Mouse (Mus musculus): ENCODE results near the gene Gcgr. TPM values are rescaled to one million over a fixed set of nuclear protein-coding genes. Genes with fewer than 3 reads are reported as not detected.
"Not testable (repeated sequence)": the region's sequence is repeated elsewhere in the genome, so short reads cannot be mapped to it uniquely, and the experiment has no call there.

Gcgr gene
- total RNA-seq, 2 experiments from 2014 or later: 2.5 to 9.8 TPM

- no peak for DNase-seq (ENCODE audit: low spot score in 2 of 2)
Observed at GRCm38 (mm10) chr11:120535804-120536203, 5.3 kb downstream of the Gcgr start.

DNA sequence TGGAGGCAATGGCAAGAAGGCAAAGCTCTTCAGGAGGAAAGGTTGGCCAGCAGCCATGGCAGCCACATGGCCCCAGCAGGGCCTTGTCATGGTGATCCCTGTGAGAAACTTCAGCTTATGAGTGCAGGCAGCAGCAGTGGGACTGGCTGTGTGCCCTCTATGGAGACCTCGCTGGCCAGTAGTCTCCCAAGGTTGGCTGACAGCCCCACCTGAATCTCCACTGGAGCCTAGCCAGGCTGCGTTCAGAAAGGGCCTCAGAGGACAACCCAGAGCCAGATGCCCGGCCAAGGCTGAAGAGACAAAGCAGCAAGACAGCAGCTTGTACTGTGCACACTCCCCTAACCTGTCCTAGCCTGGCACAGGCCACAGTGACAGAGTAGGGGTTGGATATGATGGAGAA lies 8.0 kb downstream of the Gcgr start:
- no peak for DNase-seq (ENCODE audit: low spot score in 2 of 2)

- no peak for DNase-seq (ENCODE audit: low spot score in 2 of 2)
Observed at GRCm38 (mm10) chr11:120538955-120539284, 8.4 kb downstream of the Gcgr start.

- no peak for DNase-seq (ENCODE audit: low spot score in 2 of 2)
Observed at GRCm38 (mm10) chr11:120539285-120540014, 9.0 kb downstream of the Gcgr start.

DNA sequence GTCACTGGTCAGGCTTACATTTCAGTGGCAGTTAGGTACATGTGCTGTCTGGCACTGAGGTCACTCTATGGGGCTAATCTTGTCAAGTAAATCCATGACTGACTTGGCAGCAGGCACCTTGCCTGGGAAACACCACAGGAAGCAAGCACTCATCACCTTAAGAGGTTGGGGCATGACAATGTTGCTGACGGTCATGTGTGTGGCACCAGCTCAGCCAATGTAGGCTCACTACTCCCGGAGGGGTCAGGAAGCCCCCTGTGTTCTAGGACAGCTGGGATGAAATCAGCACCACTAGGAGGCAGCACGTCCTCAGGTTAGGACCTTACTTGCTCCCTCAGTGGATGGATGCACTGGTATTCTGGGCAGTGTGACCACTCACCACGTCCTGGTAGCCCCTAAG lies 11.4 kb downstream of the Gcgr start:
- DNase-seq (ENCODE audit: low spot score in 2 of 2): no peak

GRCm38 (mm10) chr11:120542376-120542775 lies 11.9 kb downstream of the Gcgr start:
- no peak for DNase-seq (ENCODE audit: low spot score in 2 of 2)

- no peak for DNase-seq (ENCODE audit: low spot score in 2 of 2)
Observed at GRCm38 (mm10) chr11:120545964-120546363, 15.5 kb downstream of the Gcgr start.

- no peak for DNase-seq (ENCODE audit: low spot score in 2 of 2)
Observed at GRCm38 (mm10) chr11:120547469-120547868, 17.0 kb downstream of the Gcgr start.

DNA sequence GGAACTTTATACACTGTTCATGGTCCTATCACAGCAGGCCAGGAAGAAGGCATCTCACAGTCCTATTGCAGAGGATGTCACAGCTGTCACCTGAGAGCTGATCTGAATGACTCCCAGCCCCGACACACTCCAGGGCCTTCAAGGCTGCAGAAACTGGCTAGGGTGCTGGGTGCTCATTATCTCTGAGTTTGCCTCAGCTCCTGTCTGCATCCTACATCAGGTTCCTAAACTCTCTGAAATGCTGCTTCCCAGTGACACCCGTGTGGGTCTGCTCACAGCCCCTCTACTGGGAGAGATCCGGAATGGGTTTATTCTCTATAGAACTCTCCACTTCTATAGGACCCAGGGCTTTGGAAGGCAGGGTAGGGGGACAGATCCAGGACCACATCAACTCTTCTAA lies 17.7 kb downstream of the Gcgr start:
- DNase-seq (ENCODE audit: low spot score in 2 of 2): no peak

- no peak for DNase-seq (ENCODE audit: low spot score in 2 of 2)
Observed at GRCm38 (mm10) chr11:120548786-120549167, 18.3 kb downstream of the Gcgr start.

GRCm38 (mm10) chr11:120549168-120549945 lies 18.9 kb downstream of the Gcgr start, which contains the start of gene Mcrip1:
Mcrip1 (minus strand) TSS chr11:120549727.
- DNase-seq (ENCODE audit: low spot score in 2 of 2): peak; percentile 84 to 91

DNA sequence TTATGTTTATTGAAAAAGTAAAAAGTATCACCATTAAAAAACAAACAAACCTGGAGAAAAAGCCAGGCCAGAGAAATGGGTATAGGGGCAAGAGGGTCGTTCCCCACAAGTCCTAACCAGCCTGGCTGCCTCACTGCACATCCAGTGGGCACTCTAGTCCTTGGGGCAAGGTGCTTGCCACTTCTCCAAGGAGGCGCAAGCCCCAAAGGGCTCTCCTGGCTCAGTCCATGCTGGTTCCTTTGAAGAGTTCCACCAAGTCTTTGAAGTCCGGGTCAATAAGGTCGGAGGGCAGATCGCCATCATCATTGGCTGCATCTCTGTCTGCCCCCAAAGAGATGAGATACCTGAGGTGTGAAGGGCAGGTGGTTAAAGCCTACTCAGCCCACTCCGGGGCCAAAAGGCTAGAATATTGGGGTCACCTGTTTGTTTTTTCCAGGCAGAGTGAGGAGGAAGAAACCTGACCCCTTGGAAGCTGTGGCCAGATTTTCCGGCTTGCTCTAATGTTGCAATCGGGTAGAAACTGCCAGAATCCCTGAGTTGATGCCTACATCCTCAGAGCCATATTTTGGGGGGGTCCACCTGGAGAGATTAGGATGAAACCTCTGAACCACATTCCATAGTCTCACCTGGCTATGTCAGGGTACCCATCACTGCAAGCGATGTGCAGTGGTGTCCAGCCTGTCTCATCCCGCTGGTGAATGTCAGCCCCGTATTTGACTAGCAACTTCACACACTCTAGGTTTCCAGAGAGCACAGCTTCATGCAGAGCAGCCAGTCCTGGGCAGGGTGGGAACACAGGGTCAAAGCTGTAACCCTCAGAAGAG lies 19.7 kb downstream of the Gcgr start:
- no peak for DNase-seq (ENCODE audit: low spot score in 2 of 2)

DNA sequence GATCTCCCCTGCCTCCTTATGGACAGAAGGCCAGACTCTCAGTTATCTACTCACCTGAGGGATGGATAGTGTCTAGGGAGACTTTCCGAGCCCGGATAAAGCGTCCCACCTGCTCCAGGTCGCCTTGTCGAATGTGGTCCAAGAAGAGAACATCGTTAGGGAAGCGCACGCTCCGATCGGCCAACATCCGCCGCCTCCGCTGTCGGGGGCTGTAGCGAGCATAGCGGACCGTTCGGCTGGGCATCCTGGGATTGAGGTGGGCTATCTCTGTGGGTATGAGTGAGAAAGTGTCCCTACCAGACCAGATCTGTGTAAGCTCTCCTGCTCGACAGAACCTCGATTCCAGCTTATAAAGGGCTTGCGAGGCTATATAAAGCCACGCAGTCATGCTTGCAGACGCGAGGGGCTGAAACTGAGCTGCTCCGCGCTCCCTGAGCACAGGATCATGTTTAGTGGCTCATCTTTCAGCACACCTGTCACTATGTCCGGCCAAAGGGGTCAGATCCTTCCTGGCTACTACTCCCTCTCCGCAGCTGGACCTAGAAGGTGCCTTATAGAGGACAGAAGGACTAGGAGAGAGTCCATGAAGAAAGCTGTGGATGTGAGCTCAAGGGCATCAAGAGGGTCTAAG lies 20.4 kb downstream of the Gcgr start, which contains the start of gene Ppp1r27:
Gene Ppp1r27, minus strand, starts transcription at position 323 of the 631 bp plus-strand sequence.
- DNase-seq (ENCODE audit: low spot score in 2 of 2): no peak

DNA sequence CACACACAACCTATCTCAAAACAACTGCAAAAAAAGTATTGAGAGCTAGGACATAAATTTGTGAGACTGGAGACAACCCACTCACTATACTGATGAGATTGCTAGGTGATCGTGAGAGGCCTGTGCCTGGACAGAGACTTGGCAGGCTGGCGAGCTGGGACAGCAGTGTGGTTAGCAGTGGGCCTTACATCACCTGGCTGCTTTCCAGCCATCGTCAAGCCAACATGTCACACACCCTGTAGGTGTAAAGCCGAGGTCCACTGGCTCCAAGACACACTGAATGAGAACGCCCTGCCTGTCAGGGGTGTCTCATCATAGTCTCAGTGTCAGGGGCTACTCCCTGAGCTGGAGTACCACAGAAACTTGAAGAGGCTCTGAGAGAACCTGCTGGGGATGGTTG lies 22.2 kb downstream of the Gcgr start:
- no peak for DNase-seq (ENCODE audit: low spot score in 2 of 2)

DNA sequence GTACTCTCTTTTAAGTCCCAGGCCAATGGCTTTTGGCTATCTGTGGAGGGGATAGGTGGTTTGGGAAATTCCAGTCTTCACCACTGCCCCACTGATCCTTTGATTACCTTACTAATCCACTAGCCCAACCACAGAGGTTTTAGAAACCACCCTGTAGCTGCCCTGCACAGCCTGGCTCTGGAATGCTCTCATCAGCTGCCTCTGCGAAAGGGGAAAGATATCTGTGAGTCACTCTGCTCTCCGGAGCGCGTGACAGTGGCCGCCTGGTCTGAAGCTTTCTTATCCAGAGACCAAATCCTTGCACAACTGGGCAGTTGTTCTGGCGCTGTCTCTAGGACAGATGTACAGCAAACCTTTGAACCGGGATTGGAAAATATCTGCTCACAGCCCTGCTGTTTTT lies 24.3 kb downstream of the Gcgr start:
- DNase-seq (ENCODE audit: low spot score in 2 of 2): no peak

DNA sequence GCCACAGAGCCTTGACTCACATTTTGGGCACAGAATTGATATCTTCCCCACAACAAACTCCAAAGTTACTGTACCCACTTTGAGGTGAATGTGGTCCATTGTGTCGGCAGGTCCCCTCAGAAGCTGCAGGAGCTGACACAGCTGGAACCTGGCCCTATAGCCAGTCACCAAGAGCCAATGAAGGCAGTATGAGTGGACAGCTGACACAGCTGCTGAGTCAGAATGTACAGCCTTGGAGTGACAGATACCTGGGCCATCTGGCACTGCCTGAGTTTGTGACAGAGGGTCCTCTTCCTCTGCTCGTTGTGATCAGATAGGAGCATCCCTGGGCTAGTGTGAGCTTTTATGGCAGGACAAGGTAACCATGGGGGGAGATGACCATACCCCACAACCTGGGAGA lies 24.8 kb downstream of the Gcgr start:
- no peak for DNase-seq (ENCODE audit: low spot score in 2 of 2)

- DNase-seq (ENCODE audit: low spot score in 2 of 2): not testable (repeated sequence)
Observed at GRCm38 (mm10) chr11:120558843-120559242, 28.3 kb downstream of the Gcgr start.

GRCm38 (mm10) chr11:120560952-120561728 lies 30.6 kb downstream of the Gcgr start:
- DNase-seq (ENCODE audit: low spot score in 2 of 2): no peak

- DNase-seq (ENCODE audit: low spot score in 2 of 2): no peak
Observed at GRCm38 (mm10) chr11:120562949-120563348, 32.5 kb downstream of the Gcgr start.

GRCm38 (mm10) chr11:120565114-120565513 lies 34.6 kb downstream of the Gcgr start:
- no peak for DNase-seq (ENCODE audit: low spot score in 2 of 2)
